In genomic region chr19:8218800-8219199, GRCm38 (mm10) we compare ENCODE assay signal across 20 mouse cellular contexts. TPM values are rescaled to one million over a fixed set of nuclear protein-coding genes. Genes with fewer than 3 reads are reported as not detected.
"Had no signal": no experiment of that assay in that cellular context is flagged by ENCODE, and none has a peak within 500 bp of the region (broad histone marks: within the 10 kb centered on the region; RNA-seq: fewer than 3 reads in every experiment).

Slc22a29 (minus strand) TSS chr19:8218900.

- DNase-seq: right cerebral cortex, adult 18-20 months; right cerebral cortex, postnatal 14 days; right cerebral cortex, postnatal 25 days; right cerebral cortex, postnatal 4 days; spleen, adult 18-20 months; thymus, adult 18-20 months; thymus, adult 2 months; thymus, postnatal 14 days; thymus, postnatal 25 days; thymus, postnatal 36 days; thymus, postnatal 4 days had no signal

- H3K27ac ChIP-seq: neural tube, embryonic 13.5 days; neural tube, embryonic 15.5 days; stomach, embryonic 15.5 days; stomach, postnatal 0 days had no signal

- H3K4me2 ChIP-seq: neural tube, embryonic 13.5 days; neural tube, embryonic 15.5 days; stomach, embryonic 15.5 days had no signal

- H3K9me3 ChIP-seq: neural tube, embryonic 13.5 days; stomach, embryonic 15.5 days had no signal

- H3K9ac ChIP-seq: neural tube, embryonic 13.5 days; neural tube, embryonic 15.5 days; stomach, embryonic 15.5 days had no signal

- H3K27me3 ChIP-seq: neural tube, embryonic 13.5 days; neural tube, embryonic 15.5 days; stomach, embryonic 15.5 days had no signal

- H3K36me3 ChIP-seq: neural tube, embryonic 13.5 days; neural tube, embryonic 15.5 days; stomach, embryonic 15.5 days had no signal

- H3K4me3 ChIP-seq: neural tube, embryonic 13.5 days; neural tube, embryonic 15.5 days; stomach, embryonic 15.5 days had no signal

- H3K4me1 ChIP-seq: neural tube, embryonic 13.5 days; neural tube, embryonic 15.5 days; stomach, embryonic 15.5 days had no signal

RNA-seq across cellular contexts. Expression of gene Slc22a29, which starts in this region (rescaled TPM):
- total RNA-seq: neutrophil, adult 5-6 weeks had no signal
- polyA plus RNA-seq: neural tube, embryonic 13.5 days; neural tube, embryonic 14.5 days; neural tube, embryonic 15.5 days; small intestine, adult 2 months; spleen, adult 2 months; thymus, adult 2 months; thymus, postnatal 0 days had no signal
